Mouse (Mus musculus): Measurements from ENCODE around the gene Pnkp.

The Pnkp gene

DNA sequence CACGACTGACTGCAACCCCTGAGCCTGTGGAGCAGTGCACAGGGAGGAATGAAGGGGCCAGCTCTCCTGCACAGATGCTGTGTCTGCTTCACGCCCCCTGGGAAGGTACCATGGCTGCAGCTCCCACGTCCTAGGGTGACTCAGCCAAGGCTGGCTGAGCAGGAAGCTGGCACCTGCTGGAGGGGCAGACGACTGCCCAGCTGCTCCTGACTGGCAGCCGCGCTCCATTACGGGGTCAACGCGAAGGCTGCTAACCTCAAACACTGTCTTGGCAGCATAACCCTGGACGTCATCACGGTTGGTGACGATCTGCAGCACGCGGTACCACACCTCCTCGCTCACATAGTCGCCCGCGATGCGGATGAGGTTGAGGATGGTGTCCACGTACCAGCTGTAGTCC is 48.5 kb downstream of the Pnkp start:
- DNase-seq (ENCODE audit: low read depth), result no peak

DNA sequence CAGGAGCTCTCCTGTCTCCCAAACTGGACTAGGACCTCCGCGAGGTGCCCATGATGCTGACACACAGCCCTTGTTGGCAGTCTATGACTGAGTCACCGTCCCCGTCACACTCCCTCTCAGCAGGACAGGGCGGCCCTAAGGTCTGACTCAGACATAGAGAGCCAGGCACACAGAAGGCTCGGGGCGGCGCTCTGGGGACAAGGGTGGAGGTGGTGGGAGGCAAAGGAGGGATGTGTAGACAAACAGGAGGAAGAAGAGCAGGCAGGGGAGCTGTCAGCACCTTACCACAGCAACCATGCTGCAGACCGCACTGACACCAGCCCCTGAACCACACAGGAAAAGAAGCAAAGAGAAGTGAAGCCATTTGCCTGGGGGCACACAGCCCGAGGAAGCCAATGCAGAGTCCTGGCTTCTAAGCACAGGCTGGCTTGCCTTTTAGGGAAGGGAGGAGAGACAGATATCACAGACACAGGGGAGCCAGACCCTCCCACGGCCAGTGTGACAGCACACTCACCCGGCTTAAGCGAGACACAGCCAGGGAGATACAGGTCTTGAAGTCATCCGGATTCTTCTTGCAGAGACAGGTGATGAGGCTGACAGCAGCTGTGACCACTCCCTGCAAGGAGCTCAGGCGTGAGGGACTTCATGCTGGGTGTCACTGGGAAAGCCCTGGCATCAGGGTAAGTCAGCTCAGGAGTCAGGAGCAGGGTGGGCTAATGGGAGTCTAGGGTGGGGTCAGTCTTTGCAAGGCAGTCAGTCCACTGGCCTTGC is 52.0 kb downstream of the Pnkp start:
- DNase-seq (ENCODE audit: low read depth), result no peak
